Mouse (Mus musculus): ENCODE measurements around the gene Slc8a3. TPM values are rescaled to one million over a fixed set of nuclear protein-coding genes. Genes with fewer than 3 reads are reported as not detected.
A peak's percentile ranks its signal among the peaks of the same experiment; 100 is the strongest.

Gene Slc8a3
- total and polyA plus RNA-seq, 2 experiments = under 0.01 TPM; not detected in 1

DNA sequence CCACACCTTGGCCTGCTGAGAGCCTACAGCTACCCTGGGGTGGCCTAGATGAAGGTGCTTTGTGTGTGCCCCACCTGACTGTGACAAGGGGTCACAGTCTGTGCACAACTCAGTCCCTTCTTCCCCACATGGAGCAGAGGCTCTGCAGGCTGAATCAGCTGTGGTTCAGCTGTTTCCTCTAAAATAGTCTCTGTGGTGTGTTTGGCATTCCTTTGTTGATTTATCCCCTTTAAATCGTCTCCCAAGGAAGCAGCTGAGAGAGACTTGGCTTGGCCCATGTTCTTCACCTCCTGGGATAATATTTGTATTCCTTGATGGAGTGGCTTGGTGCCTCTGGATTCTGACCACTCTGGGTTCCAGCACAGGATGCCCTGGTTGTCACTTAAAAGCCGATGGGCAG, 180.9 kb downstream of the Slc8a3 start:
- Histone ChIP-seq H3K27ac (replicated peaks; ENCODE audit: insufficient read depth, low read depth, low read length) (no peak overlapping the region), H3K79me2 (ENCODE audit: control insufficient read depth, insufficient read depth, low read length) (no peaks in the 10 kb centered on the region), H3K9ac (ENCODE audit: low read depth, low read length) (no peak overlapping the region), H3K27me3 (ENCODE audit: control insufficient read depth, insufficient read depth, low read length) (no peaks in the 10 kb centered on the region), H3K4me1 (ENCODE audit: control insufficient read depth, insufficient read depth, low read length) (peaks cover 12% of the 10 kb centered on the region), H3K4me3 (ENCODE audit: insufficient read depth, low read depth, low read length) (no peak overlapping the region), H3K36me3 (ENCODE audit: control insufficient read depth, insufficient read depth, low read length) (peaks cover 24% of the 10 kb centered on the region)
- no peak for TF ChIP-seq CTCF (IDR thresholded peaks at IDR 0.05; ENCODE audit: low read depth, low read length)
- no peak for TF ChIP-seq POLR2A (IDR thresholded peaks at IDR 0.05; ENCODE audit: extremely low read depth, insufficient read depth, low read length)
- 63% methylated on average over 2 of the region's 2 CpGs for WGBS
- no peak for DNase-seq (ENCODE audit: extremely low read depth, low read depth, low spot score)

DNA sequence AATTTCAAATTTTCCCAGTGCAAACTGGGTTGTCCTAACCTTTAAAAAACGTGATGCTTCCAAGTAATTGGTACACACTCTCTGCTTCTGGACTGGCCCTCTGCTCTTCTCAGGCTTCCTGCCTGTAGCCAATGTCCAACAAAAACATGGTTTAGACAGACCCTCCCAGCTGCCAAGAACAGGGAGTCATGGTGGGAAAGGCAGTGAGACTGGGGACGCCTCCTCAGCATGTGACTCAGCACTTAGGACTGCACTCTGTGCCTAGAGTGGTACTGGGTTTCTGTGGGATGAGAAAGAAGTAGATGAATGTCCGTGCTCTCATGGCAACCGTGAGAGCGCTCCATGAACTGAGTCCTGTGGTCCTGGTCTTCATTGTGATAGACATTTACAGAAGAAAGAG, 182.1 kb downstream of the Slc8a3 start:
- H3K9ac ChIP-seq (ENCODE audit: low read depth, low read length) = no peak overlapping the region
- H3K4me3 ChIP-seq (ENCODE audit: insufficient read depth, low read depth, low read length) = no peak overlapping the region
- no peaks in the 10 kb centered on the region for H3K79me2 ChIP-seq (ENCODE audit: control insufficient read depth, insufficient read depth, low read length)
- WGBS = 86% methylated on average over 5 of the region's 5 CpGs
- H3K36me3 ChIP-seq (ENCODE audit: control insufficient read depth, insufficient read depth, low read length) = peaks cover 24% of the 10 kb centered on the region
- H3K27ac ChIP-seq (replicated peaks; ENCODE audit: insufficient read depth, low read depth, low read length) = no peak overlapping the region
- peaks cover 7% of the 10 kb centered on the region; the same call in 1 of the 2 replicates for H3K4me1 ChIP-seq (ENCODE audit: control insufficient read depth, insufficient read depth, low read length)
- no peak for DNase-seq (ENCODE audit: extremely low read depth, low read depth, low spot score)
- no peaks in the 10 kb centered on the region for H3K27me3 ChIP-seq (ENCODE audit: control insufficient read depth, insufficient read depth, low read length)
- TF ChIP-seq CTCF (IDR thresholded peaks at IDR 0.05; ENCODE audit: low read depth, low read length) (no peak), POLR2A (IDR thresholded peaks at IDR 0.05; ENCODE audit: extremely low read depth, insufficient read depth, low read length) (no peak)

GRCm38 (mm10) chr12:81147956-81148355, 185.0 kb downstream of the Slc8a3 start:
- 38% methylated on average over 6 of the region's 6 CpGs for WGBS
- no peak overlapping the region for H3K4me3 ChIP-seq (ENCODE audit: insufficient read depth, low read depth, low read length)
- DNase-seq (ENCODE audit: extremely low read depth, low read depth, low spot score) = peak; percentile 62
- no peak overlapping the region for H3K27ac ChIP-seq (replicated peaks; ENCODE audit: insufficient read depth, low read depth, low read length)
- H3K36me3 ChIP-seq (ENCODE audit: control insufficient read depth, insufficient read depth, low read length) = peaks cover 18% of the 10 kb centered on the region
- H3K9ac ChIP-seq (ENCODE audit: low read depth, low read length) = no peak overlapping the region
- no peaks in the 10 kb centered on the region for H3K27me3 ChIP-seq (ENCODE audit: control insufficient read depth, insufficient read depth, low read length)
- H3K4me1 ChIP-seq (ENCODE audit: control insufficient read depth, insufficient read depth, low read length) = no peaks in the 10 kb centered on the region
- H3K79me2 ChIP-seq (ENCODE audit: control insufficient read depth, insufficient read depth, low read length) = no peaks in the 10 kb centered on the region
- TF ChIP-seq POLR2A (IDR thresholded peaks at IDR 0.05; ENCODE audit: extremely low read depth, insufficient read depth, low read length) (no peak), CTCF (IDR thresholded peaks at IDR 0.05; ENCODE audit: low read depth, low read length) (no peak)

Other genes with a start within 250 kb of the Slc8a3 start
- 2.3 and 2.5 TPM in 2 replicates for gene Gm4787, start 46.3 kb upstream of the Slc8a3 start, total RNA-seq (2014; rRNA removed)
- 0.11 and 0.18 TPM in 2 replicates for gene Gm4787, start 46.3 kb upstream of the Slc8a3 start, polyA plus RNA-seq (2012; rRNA removed)
- 1.9 and 2.6 TPM in 2 replicates for gene Adam4, start 88.8 kb upstream of the Slc8a3 start, total RNA-seq (2014; rRNA removed)
- gene Adam4, start 88.8 kb upstream of the Slc8a3 start, polyA plus RNA-seq (2012; rRNA removed) = 0.05 and 0.35 TPM in 2 replicates
- gene Cox16, start 151.9 kb upstream of the Slc8a3 start, total RNA-seq (2014; rRNA removed) = 98.8 and 106 TPM in 2 replicates
- 101 and 114 TPM in 2 replicates for gene Cox16, start 151.9 kb upstream of the Slc8a3 start, polyA plus RNA-seq (2012; rRNA removed)
- gene Gm20498, start 199.7 kb upstream of the Slc8a3 start, total RNA-seq (2014; rRNA removed) = 5.8 and 6.2 TPM in 2 replicates
- 13.9 and 18.6 TPM in 2 replicates for gene Gm20498, start 199.7 kb upstream of the Slc8a3 start, polyA plus RNA-seq (2012; rRNA removed)
- gene Synj2bp, start 199.7 kb upstream of the Slc8a3 start, total RNA-seq (2014; rRNA removed) = 40.4 and 55.0 TPM in 2 replicates
- 32.3 and 32.6 TPM in 2 replicates for gene Synj2bp, start 199.7 kb upstream of the Slc8a3 start, polyA plus RNA-seq (2012; rRNA removed)
- gene Adam21, start 235.3 kb upstream of the Slc8a3 start, total RNA-seq (2014; rRNA removed) = 0.09 and 0.13 TPM in 2 replicates
- gene Adam21, start 235.3 kb upstream of the Slc8a3 start, polyA plus RNA-seq (2012; rRNA removed) = 0.02 TPM in 1 of 2 replicates, not detected in the other